Mouse (Mus musculus) midbrain, embryonic 14.5 days (tissue): ENCODE data around the gene Lonp2. TPM values are rescaled to one million over a fixed set of nuclear protein-coding genes. Genes with fewer than 3 reads are reported as not detected.
A peak's percentile ranks its signal among the peaks of the same experiment; 100 is the strongest.

Experiments
- ATAC-seq: fragments of 200-750 bp; cut with Nextera tagmentation; 2 replicates; pipeline ENCODE4 v1.8.0; 2017; ENCODE audit warnings: moderate number of reproducible peaks, moderate library complexity; ENCODE audit not compliant: low FRiP score, low TSS enrichment
- DNase-seq: peaks from one replicate; pipeline ENCODE4 v3.0.0-alpha.2; 2015
- H3K27ac ChIP-seq: fragments of 300-500 bp; sonication (generic); replicated peaks from 2 replicates; pipeline ENCODE4 v1.5.1; 2014; ENCODE audit warnings: mild to moderate bottlenecking, low read depth, low read length, moderate library complexity
- H3K27me3 ChIP-seq: fragments of 300-500 bp; sonication (generic); 2 replicates; pipeline ENCODE4 v1.6.1; 2014; ENCODE audit warnings: low read length, control low read depth, mixed read lengths; ENCODE audit not compliant: control insufficient read depth, insufficient read depth
- H3K36me3 ChIP-seq: fragments of 300-500 bp; sonication (generic); 2 replicates; pipeline ENCODE4 v1.6.1; 2014; ENCODE audit warnings: low read length, control low read depth; ENCODE audit not compliant: control insufficient read depth, insufficient read depth
- H3K4me1 ChIP-seq: fragments of 300-500 bp; sonication (generic); 2 replicates; pipeline ENCODE4 v1.6.1; 2014; ENCODE audit warnings: mild to moderate bottlenecking, antibody characterized with exemption, low read length, control low read depth; ENCODE audit not compliant: control insufficient read depth, insufficient read depth
- H3K4me2 ChIP-seq: fragments of 300-500 bp; sonication (generic); 2 replicates; pipeline ENCODE4 v1.6.1; 2014; ENCODE audit warnings: mild to moderate bottlenecking, low read length, moderate library complexity
- H3K4me3 ChIP-seq: fragments of 300-500 bp; sonication (generic); replicated peaks from 2 replicates; pipeline ENCODE4 v1.5.1; 2014; ENCODE audit warnings: low read depth, low read length
- H3K9ac ChIP-seq: fragments of 300-500 bp; sonication (generic); replicated peaks from 2 replicates; pipeline ENCODE4 v1.6.1; 2014; ENCODE audit warnings: mild to moderate bottlenecking, low read length, moderate library complexity
- H3K9me3 ChIP-seq: fragments of 300-500 bp; sonication (generic); 2 replicates; pipeline ENCODE4 v1.6.1; 2016; ENCODE audit warnings: low read length, control low read depth, mixed read lengths; ENCODE audit not compliant: control insufficient read depth
- WGBS: fragments of 180-500 bp; shearing (Covaris S2); extraction: QIAGEN DNeasy Blood & Tissue Kit; methylation state at CpG from one replicate; pipeline ENCODE4 v1.1.7; 2014; 5-methylcytosine and 5-hydroxymethylcytosine counted together
- polyA plus RNA-seq: library from polyadenylated mRNA; unstranded; fragments of >200 nt; fragmentation: Nextera tagmentation; extraction: Ambion mirVana; gene quantifications from 2 replicates; pipeline ENCODE4 v1.2.1, GENCODE M21; 2014

The Lonp2 gene
- polyA plus RNA-seq, 1 experiment from 2014 or later, result 87.3 TPM

DNA sequence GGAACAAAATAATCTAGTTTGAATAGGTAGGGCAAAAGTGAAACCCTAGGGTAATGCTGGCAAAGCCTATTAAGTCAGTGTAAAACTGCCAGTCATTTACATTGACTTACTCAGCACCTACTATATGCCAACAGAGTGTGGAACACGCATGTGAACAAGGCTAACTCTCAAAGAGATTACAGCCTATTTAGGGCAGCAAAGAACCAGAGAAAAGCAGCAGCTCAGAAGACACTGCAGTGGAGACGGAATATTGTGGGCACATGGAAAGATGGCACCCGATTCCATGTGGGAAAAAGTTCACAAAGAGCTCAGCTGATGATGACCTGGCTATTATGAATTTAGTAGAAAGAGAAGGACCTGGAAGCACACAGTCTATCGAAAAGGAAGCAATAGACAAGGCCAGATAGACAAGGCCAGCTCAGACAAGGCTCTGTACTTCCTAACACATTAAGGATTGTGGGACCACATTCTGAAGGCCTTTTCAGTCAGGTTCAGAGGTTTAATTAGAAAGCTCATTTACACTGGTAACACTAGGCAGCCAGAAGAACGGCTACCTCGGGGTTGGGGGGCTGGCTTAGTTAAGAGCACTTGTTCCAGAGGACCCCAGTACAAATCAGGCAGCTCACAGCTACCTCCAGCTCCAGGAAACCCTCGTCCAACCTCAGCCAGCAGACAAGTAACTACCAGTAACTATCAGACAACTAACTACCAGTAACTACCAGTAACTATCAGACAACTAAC lies 118.9 kb downstream of the Lonp2 start:
- H3K9ac ChIP-seq, result no peak overlapping the region
- no peak for ATAC-seq

GRCm38 (mm10) chr8:86744313-86745220 lies 120.7 kb downstream of the Lonp2 start:
- no peak for ATAC-seq
- Histone ChIP-seq H3K4me2 (peak overlapping the region; percentile 68), H3K27ac (peak overlapping the region; percentile 99), H3K4me1 (peaks cover 22% of the 10 kb centered on the region), H3K9ac (peak overlapping the region; percentile 97), H3K36me3 (no peaks in the 10 kb centered on the region), H3K27me3 (no peaks in the 10 kb centered on the region), H3K9me3 (no peaks in the 10 kb centered on the region), H3K4me3 (peak overlapping the region; percentile 90)
- 5% methylated on average over 18 of the region's 18 CpGs for WGBS
- peak; percentile 22 for DNase-seq

More for the DNA sequence above, 118.9 kb downstream of the Lonp2 start:
- H3K9me3 ChIP-seq, result no peaks in the 10 kb centered on the region
- no peaks in the 10 kb centered on the region for H3K36me3 ChIP-seq
- no peak overlapping the region for H3K27ac ChIP-seq
- DNase-seq, result no peak
- H3K4me1 ChIP-seq, result peaks cover 22% of the 10 kb centered on the region
- H3K4me2 ChIP-seq, result peak overlapping the region; percentile 27; the same call in 1 of the 2 replicates
- no peaks in the 10 kb centered on the region for H3K27me3 ChIP-seq
- H3K4me3 ChIP-seq, result no peak overlapping the region
- WGBS, result 79% methylated on average over 7 of the region's 7 CpGs

DNA sequence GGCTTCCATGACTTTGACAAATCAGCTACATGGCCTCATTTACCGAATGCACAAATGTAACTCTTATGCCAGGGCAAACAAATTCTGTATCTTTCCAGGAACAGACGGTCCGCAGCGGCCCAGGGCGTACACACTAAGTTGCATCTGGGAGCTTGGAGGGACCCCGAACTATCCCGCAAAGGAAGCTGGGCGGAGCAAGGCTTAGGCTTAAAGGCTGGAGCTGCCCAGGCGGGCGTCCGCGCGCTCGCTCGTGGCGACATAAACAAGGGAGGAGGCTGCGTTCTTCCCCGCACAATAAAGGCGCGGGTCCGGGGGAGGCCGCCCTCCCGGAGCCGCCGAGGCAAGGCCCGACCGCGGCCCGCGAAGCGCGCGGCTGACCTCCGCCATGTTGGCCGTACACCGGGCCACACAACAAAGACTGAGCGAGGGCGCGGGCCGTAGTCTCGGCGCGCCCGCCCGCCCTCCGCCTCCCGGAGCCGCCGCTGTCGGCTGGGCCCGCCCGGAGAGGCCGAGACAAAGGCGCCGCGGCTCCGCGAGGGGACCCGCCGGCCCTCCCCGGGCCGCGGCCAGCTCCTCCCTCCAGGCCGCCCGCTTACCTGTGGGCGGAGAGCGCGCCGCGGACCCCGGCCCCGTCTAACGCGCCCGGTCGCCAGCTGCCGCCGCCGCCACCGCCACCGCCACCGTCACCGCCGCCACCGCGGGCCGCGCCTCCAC lies 121.5 kb downstream of the Lonp2 start, which contains the start of the genes Gm10638 and Siah1a:
TSS of gene Gm10638 (plus strand) at position 479 of the 714 bp plus-strand sequence.
TSS of gene Siah1a (minus strand) at position 714 of the 714 bp plus-strand sequence.
- whole genome bisulfite sequencing, result under 1% methylated on average over 71 of the region's 88 CpGs
- peaks cover 22% of the 10 kb centered on the region for H3K4me1 ChIP-seq
- no peaks in the 10 kb centered on the region for H3K9me3 ChIP-seq
- H3K27me3 ChIP-seq, result no peaks in the 10 kb centered on the region
- H3K4me3 ChIP-seq, result peak within 1 kb of the TSS; percentile 90
- peak within 1 kb of the TSS; percentile 99 for H3K27ac ChIP-seq
- peak within 1 kb of the TSS; percentile 97 for H3K9ac ChIP-seq
- peak; percentile 81 for DNase-seq
- no peaks in the 10 kb centered on the region for H3K36me3 ChIP-seq
- ATAC-seq, result peak; percentile 87
- peak within 1 kb of the TSS; percentile 68 for H3K4me2 ChIP-seq

DNA sequence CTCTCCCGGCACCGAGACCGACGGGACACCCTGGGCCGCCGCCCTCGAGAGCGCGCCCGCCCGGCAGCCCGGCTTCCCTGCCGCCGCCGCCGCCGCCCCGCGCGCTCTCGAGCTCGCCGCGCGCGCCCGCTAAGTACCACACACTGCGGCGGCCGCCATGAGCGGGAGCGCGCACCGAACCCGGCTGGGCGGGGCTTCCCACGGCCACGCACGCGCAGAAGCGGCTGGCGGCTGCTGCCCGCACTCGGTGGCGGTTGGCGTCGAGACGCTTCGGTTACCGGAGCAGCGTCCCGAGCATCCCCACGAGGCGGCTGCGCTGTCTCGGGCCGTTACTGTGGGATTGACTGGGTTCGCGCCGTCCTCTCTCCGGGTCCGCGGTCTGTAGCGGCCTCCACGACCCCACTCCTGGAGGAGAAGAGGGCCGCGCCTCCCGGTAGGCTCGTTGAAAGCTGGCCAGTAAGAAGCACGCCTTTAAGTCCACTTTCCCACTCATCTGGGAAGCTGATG lies 122.1 kb downstream of the Lonp2 start:
- Histone ChIP-seq H3K4me1 (peaks cover 22% of the 10 kb centered on the region), H3K36me3 (no peaks in the 10 kb centered on the region), H3K4me3 (peak overlapping the region; percentile 90), H3K27me3 (no peaks in the 10 kb centered on the region), H3K9me3 (no peaks in the 10 kb centered on the region), H3K4me2 (peak overlapping the region; percentile 64), H3K9ac (peak overlapping the region; percentile 97), H3K27ac (peak overlapping the region; percentile 99)
- WGBS, result under 1% methylated on average over 60 of the region's 70 CpGs
- DNase-seq (peak; percentile 97), ATAC-seq (peak; percentile 86)

DNA sequence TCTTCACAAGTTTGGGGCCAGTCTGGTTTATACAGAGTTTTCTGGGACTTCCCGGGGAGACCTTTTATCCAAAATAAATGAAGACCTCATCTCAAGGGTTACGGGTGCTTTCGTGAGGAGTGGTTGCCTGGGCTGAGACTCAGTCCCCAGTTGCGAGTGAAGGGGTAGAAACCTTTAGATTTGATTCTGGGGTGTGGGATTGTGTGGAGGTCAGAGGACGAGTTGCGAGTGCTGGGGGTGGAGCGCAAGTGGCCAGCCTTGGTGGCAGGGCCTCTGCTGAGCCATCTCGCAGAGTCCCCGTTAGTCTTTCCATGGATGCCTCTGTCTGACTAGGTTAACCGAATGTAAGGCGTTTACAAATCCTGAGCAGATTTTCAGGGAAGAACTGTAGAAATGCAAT lies 122.7 kb downstream of the Lonp2 start:
- no peak for ATAC-seq

GRCm38 (mm10) chr8:86749842-86750241 lies 126.0 kb downstream of the Lonp2 start:
- H3K36me3 ChIP-seq, result no peaks in the 10 kb centered on the region
- no peak overlapping the region for H3K27ac ChIP-seq
- 56% methylated on average over 2 of the region's 2 CpGs for WGBS
- H3K9me3 ChIP-seq, result no peaks in the 10 kb centered on the region
- H3K9ac ChIP-seq, result no peak overlapping the region
- no peak overlapping the region for H3K4me2 ChIP-seq
- no peaks in the 10 kb centered on the region for H3K27me3 ChIP-seq
- no peak for DNase-seq
- peaks cover under 1% of the 10 kb centered on the region; the same call in 1 of the 2 replicates for H3K4me1 ChIP-seq
- no peak overlapping the region for H3K4me3 ChIP-seq
- ATAC-seq, result no peak

More for the DNA sequence above, 122.7 kb downstream of the Lonp2 start:
- Histone ChIP-seq H3K27me3 (no peaks in the 10 kb centered on the region), H3K4me3 (peak overlapping the region; percentile 90), H3K9ac (peak overlapping the region; percentile 97), H3K9me3 (no peaks in the 10 kb centered on the region), H3K27ac (peak overlapping the region; percentile 99), H3K36me3 (no peaks in the 10 kb centered on the region), H3K4me1 (peaks cover 22% of the 10 kb centered on the region), H3K4me2 (peak overlapping the region; percentile 64)
- 4% methylated on average over 11 of the region's 11 CpGs for WGBS
- no peak for DNase-seq

DNA sequence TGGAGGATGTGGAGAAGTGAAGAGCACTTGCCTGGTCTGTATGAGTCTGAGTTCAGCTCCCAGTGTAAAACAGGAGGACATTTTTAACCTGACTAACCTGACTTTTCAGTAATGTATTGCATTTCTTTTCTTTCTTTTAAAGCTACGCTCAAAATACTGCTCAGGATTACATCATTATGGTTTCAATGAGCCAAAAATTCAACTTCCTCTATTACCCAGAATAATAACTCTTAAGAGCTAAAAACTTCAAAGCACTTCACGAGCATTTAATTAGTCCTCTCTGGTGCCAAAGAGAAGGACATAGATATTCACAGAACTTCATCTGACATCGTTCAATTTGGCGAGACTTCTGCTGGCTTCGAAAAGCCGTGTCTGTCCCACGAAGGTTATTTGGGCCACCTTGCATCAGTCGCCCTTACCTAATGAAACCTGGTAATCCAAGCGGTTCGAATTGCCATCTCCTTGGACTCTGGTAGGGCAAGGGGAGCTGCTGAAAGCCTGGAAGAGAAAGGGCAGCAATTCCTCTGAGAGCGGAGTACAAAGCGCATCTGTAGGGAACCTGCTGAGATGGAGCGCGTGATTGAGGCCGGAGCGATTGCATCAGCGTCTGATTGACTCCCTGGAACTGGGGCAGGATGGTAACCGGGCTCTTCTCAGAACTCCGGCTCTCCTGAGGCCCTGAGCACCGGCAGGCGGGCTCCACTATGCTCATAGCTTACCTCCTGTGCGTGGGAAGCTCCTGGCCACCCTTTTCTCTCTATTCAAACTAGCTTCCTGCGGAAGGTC lies 133.3 kb downstream of the Lonp2 start:
- no peaks in the 10 kb centered on the region for H3K36me3 ChIP-seq
- DNase-seq (peak; percentile 58), ATAC-seq (no peak)
- 16% methylated on average over 23 of the region's 23 CpGs for WGBS
- peak overlapping the region; percentile 42 for H3K4me2 ChIP-seq
- peaks cover 4% of the 10 kb centered on the region for H3K4me1 ChIP-seq
- no peak overlapping the region for H3K9ac ChIP-seq
- H3K9me3 ChIP-seq, result no peaks in the 10 kb centered on the region
- no peak overlapping the region for H3K4me3 ChIP-seq
- no peaks in the 10 kb centered on the region for H3K27me3 ChIP-seq
- H3K27ac ChIP-seq, result no peak overlapping the region
